Mouse (Mus musculus) layer of hippocampus, adult 9-10 months (tissue): ENCODE data around the gene Nck2.

Experiments
- DNase-seq: peaks from one replicate; pipeline ENCODE4 v3.0.0; 2022; ENCODE audit warnings: low spot score

The Nck2 gene

GRCm38 (mm10) chr1:43470421-43471179 lies 26.2 kb downstream of the Nck2 start:
- no peak for DNase-seq

- DNase-seq = no peak
Observed at GRCm38 (mm10) chr1:43471180-43472045, 27.0 kb downstream of the Nck2 start.

GRCm38 (mm10) chr1:43472046-43472649 lies 27.8 kb downstream of the Nck2 start:
- DNase-seq = no peak

GRCm38 (mm10) chr1:43473734-43474534 lies 29.6 kb downstream of the Nck2 start:
- DNase-seq = no peak

GRCm38 (mm10) chr1:43474535-43475409 lies 30.4 kb downstream of the Nck2 start:
- DNase-seq = no peak

GRCm38 (mm10) chr1:43477954-43478353 lies 33.6 kb downstream of the Nck2 start:
- DNase-seq = no peak

GRCm38 (mm10) chr1:43485204-43485603 lies 40.8 kb downstream of the Nck2 start:
- no peak for DNase-seq

- no peak for DNase-seq
Observed at GRCm38 (mm10) chr1:43486500-43486899, 42.1 kb downstream of the Nck2 start.

GRCm38 (mm10) chr1:43486956-43487722 lies 42.8 kb downstream of the Nck2 start:
- no peak for DNase-seq

- no peak for DNase-seq
Observed at GRCm38 (mm10) chr1:43489311-43489710, 44.9 kb downstream of the Nck2 start.

GRCm38 (mm10) chr1:43491506-43492269 lies 47.3 kb downstream of the Nck2 start:
- DNase-seq = no peak

GRCm38 (mm10) chr1:43492803-43493437 lies 48.5 kb downstream of the Nck2 start:
- DNase-seq = no peak

GRCm38 (mm10) chr1:43496051-43496450 lies 51.7 kb downstream of the Nck2 start:
- no peak for DNase-seq

GRCm38 (mm10) chr1:43496993-43497392 lies 52.6 kb downstream of the Nck2 start:
- no peak for DNase-seq

- DNase-seq = no peak
Observed at GRCm38 (mm10) chr1:43497951-43498350, 53.6 kb downstream of the Nck2 start.

- no peak for DNase-seq
Observed at GRCm38 (mm10) chr1:43500121-43500520, 55.7 kb downstream of the Nck2 start.

GRCm38 (mm10) chr1:43501143-43501919 lies 57.0 kb downstream of the Nck2 start:
- no peak for DNase-seq
